Mouse (Mus musculus): ENCODE data around the gene Ccdc34. TPM values are rescaled to one million over a fixed set of nuclear protein-coding genes. Genes with fewer than 3 reads are reported as not detected.

Ccdc34 gene
- polyA plus RNA-seq, 1 experiment from 2014 or later = 66.8 TPM

- Histone ChIP-seq H3K27ac (no peak overlapping the region), H3K9me3 (no peaks in the 10 kb centered on the region), H3K36me3 (replicated peaks) (no peaks in the 10 kb centered on the region), H3K9ac (no peak overlapping the region), H3K4me1 (no peaks in the 10 kb centered on the region), H3K4me3 (replicated peaks) (no peak overlapping the region), H3K4me2 (no peak overlapping the region), H3K27me3 (peaks cover 6% of the 10 kb centered on the region; the same call in 1 of the 2 replicates)
- 90% methylated on average over 3 of the region's 3 CpGs for WGBS
- no peak for ATAC-seq (ENCODE audit: low FRiP score)
Observed at GRCm38 (mm10) chr2:110005596-110006239, 11.9 kb upstream of the Ccdc34 start.

DNA sequence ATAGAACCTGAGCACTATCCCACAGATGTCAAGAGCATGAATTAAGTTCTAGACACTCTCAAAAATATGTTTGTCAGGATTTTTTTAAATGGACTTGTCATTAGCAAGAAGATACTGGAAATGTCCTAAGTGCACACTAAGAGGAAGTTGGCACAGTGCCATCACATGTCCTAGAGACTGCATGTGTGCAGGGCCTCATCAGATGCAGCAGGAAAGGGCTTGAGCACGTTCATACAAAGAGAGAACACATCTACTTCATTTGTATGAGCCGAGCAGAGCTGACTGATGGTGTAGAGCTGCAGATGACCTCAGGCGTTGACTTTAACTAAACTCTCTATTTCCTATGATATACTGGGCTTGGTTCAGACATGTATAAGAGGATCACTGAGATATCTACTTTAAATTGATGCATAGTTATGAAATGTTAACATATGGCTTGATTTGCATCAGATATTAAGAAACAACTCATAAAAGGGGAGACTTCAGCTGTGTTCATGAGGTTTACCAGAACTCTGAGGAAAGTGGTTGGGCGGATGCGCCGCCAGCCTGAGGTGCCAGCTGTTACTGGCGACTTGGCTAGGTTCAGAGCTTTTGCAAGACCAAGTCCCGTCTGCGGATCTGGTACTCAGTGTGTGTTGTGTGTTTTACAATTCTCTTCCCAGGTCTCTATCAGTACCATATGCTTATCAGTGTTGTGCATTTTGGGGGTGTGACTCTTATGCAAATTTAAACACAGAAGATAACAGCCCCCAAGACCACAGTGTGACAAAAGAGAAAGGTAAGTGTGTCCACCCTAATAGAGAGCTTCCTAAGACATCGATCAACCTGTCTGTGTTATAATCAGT is 10.0 kb upstream of the Ccdc34 start:
- Histone ChIP-seq H3K9me3 (no peaks in the 10 kb centered on the region), H3K4me2 (no peak overlapping the region), H3K27ac (no peak overlapping the region), H3K27me3 (no peaks in the 10 kb centered on the region), H3K4me1 (no peaks in the 10 kb centered on the region), H3K9ac (no peak overlapping the region), H3K4me3 (replicated peaks) (no peak overlapping the region), H3K36me3 (replicated peaks) (no peaks in the 10 kb centered on the region; the same call in 1 of the 2 replicates)
- WGBS = 94% methylated on average over 10 of the region's 10 CpGs
- ATAC-seq (ENCODE audit: low FRiP score) = 0 out of 2 replicates have a peak, but pooled peaks have one; percentile 11

DNA sequence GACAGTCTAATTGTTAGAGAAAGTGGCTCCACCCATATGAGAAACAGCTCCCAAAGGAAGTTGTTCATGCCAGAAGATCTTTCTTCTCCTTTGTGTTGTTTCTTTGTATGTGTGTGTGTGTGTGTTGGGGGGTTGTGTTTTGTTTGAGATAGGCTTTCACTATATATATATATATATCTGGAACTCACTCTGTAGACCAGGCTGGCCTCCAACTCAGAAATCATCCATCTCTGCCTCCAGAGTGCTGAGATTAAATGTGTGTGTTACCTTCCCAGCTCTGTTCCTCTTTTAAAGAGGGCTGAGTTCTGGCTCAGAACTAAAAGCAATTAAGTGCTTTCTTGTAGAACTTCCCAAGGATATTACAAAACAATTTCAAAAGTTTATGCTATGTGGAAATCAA is 8.2 kb upstream of the Ccdc34 start:
- no peak for ATAC-seq (ENCODE audit: low FRiP score)
- H3K4me2 ChIP-seq = no peak overlapping the region
- H3K9ac ChIP-seq = no peak overlapping the region
- H3K4me1 ChIP-seq = no peaks in the 10 kb centered on the region
- H3K27ac ChIP-seq = no peak overlapping the region
- H3K36me3 ChIP-seq (replicated peaks) = no peaks in the 10 kb centered on the region; the same call in 1 of the 2 replicates
- H3K27me3 ChIP-seq = no peaks in the 10 kb centered on the region
- H3K9me3 ChIP-seq = no peaks in the 10 kb centered on the region
- no peak overlapping the region for H3K4me3 ChIP-seq (replicated peaks)

DNA sequence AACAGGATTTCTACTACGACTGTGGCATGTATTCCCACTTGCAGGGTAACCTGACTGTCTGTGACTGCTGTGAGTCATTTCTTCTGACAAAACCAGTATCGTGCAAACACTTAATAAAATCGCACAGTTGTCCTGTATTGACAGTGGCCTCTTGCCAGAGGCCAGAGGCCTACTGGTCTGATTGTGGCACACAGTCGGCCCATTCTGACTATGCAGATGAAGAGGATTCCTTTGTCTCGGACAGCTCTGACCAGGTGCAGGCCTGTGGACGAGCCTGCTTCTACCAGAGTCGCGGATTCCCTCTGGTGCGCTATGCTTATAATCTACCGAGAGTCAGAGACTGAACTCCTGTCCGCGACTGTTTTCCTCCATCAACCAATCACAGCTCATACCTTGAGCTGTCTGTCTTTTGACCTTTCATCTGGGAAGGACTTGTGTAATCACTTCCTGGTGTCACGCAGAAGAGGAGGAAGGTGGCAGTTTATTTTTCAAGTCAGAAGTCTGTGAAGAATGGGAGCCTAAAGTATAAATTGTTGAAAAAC is 5.4 kb upstream of the Ccdc34 start:
- 90% methylated on average over 13 of the region's 13 CpGs for WGBS
- H3K9ac ChIP-seq = no peak overlapping the region
- no peak for ATAC-seq (ENCODE audit: low FRiP score)

GRCm38 (mm10) chr2:110017087-110017486 is 530 bp upstream of the Ccdc34 start:
- ATAC-seq (ENCODE audit: low FRiP score) = peak; percentile 18; the same call in 1 of the 2 replicates
- Histone ChIP-seq H3K9ac (peak overlapping the region; percentile 92), H3K27ac (no peak overlapping the region), H3K4me3 (replicated peaks) (peak overlapping the region; percentile 82), H3K9me3 (no peaks in the 10 kb centered on the region), H3K27me3 (no peaks in the 10 kb centered on the region), H3K4me1 (peaks cover 25% of the 10 kb centered on the region), H3K36me3 (replicated peaks) (peaks cover 8% of the 10 kb centered on the region), H3K4me2 (peak overlapping the region; percentile 75)
- 51% methylated on average over 7 of the region's 7 CpGs for WGBS

More for the DNA sequence above, 5.4 kb upstream of the Ccdc34 start:
- Histone ChIP-seq H3K4me3 (replicated peaks) (no peak overlapping the region), H3K27ac (no peak overlapping the region), H3K4me1 (no peaks in the 10 kb centered on the region), H3K4me2 (no peak overlapping the region), H3K36me3 (replicated peaks) (no peaks in the 10 kb centered on the region; the same call in 1 of the 2 replicates), H3K27me3 (no peaks in the 10 kb centered on the region), H3K9me3 (no peaks in the 10 kb centered on the region)

DNA sequence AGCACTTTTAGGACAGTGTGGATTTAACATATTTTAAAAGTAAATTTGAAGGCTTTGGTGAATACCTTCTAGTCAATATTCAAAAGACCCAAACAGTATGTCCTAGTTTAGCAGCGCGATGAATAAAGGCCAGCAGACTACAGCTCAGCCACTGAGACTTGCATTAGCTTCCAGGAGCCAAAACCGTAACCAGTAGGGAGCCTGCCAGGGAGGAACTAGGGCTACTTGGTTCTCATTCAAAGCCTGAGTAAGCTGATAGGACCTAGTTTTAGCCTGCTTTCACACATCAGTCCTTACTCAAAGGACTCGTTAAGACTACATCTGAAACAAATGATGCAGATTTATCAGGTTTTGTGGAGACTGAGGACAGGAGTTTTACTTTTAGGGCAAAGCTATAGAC is 2.0 kb downstream of the Ccdc34 start:
- 77% methylated on average over 4 of the region's 4 CpGs for WGBS
- H3K9ac ChIP-seq = no peak overlapping the region
- H3K36me3 ChIP-seq (replicated peaks) = peaks cover 18% of the 10 kb centered on the region
- ATAC-seq (ENCODE audit: low FRiP score) = no peak
- peaks cover 25% of the 10 kb centered on the region for H3K4me1 ChIP-seq
- no peak overlapping the region for H3K4me3 ChIP-seq (replicated peaks)
- no peaks in the 10 kb centered on the region for H3K27me3 ChIP-seq
- H3K27ac ChIP-seq = no peak overlapping the region
- H3K4me2 ChIP-seq = peak overlapping the region; percentile 75; the same call in 1 of the 2 replicates
- no peaks in the 10 kb centered on the region for H3K9me3 ChIP-seq

DNA sequence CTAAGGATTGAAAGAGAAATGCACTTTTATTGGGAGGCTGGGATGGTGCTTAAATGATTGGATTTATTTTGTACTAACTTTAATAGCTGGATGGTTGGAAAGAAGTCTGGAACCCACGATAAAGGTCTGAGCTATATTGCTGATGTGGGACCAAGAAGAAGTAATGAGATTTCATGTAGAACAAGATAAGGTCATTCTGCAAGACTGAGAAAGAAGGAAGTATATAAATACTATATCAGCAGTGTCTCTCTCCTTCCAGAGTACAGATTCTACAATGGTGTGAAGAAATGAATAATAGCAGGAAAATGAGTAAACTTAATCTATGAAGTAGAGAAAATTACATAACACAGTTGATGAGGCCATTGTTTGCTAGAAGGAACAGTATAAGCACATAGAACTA is 2.8 kb downstream of the Ccdc34 start:
- H3K4me2 ChIP-seq = peak overlapping the region; percentile 75; the same call in 1 of the 2 replicates
- no peak overlapping the region for H3K27ac ChIP-seq
- H3K36me3 ChIP-seq (replicated peaks) = peaks cover 20% of the 10 kb centered on the region
- H3K4me1 ChIP-seq = peaks cover 25% of the 10 kb centered on the region
- 98% methylated on average over 1 of the region's 1 CpGs for whole genome bisulfite sequencing
- no peaks in the 10 kb centered on the region for H3K9me3 ChIP-seq
- no peak overlapping the region for H3K9ac ChIP-seq
- no peak for ATAC-seq (ENCODE audit: low FRiP score)
- no peaks in the 10 kb centered on the region for H3K27me3 ChIP-seq
- no peak overlapping the region for H3K4me3 ChIP-seq (replicated peaks)

GRCm38 (mm10) chr2:110036265-110036664 is 18.6 kb downstream of the Ccdc34 start:
- H3K4me1 ChIP-seq = no peaks in the 10 kb centered on the region
- H3K27me3 ChIP-seq = no peaks in the 10 kb centered on the region
- no peak for ATAC-seq (ENCODE audit: low FRiP score)
- H3K4me2 ChIP-seq = no peak overlapping the region
- H3K36me3 ChIP-seq (replicated peaks) = peaks cover 19% of the 10 kb centered on the region
- 50% methylated on average over 4 of the region's 4 CpGs for WGBS
- no peak overlapping the region for H3K9ac ChIP-seq
- H3K4me3 ChIP-seq (replicated peaks) = no peak overlapping the region
- H3K27ac ChIP-seq = no peak overlapping the region
- no peaks in the 10 kb centered on the region for H3K9me3 ChIP-seq

GRCm38 (mm10) chr2:110036665-110037064 is 19.0 kb downstream of the Ccdc34 start:
- no peak for ATAC-seq (ENCODE audit: low FRiP score)
- H3K4me1 ChIP-seq = no peaks in the 10 kb centered on the region
- no peaks in the 10 kb centered on the region for H3K27me3 ChIP-seq
- peaks cover 19% of the 10 kb centered on the region for H3K36me3 ChIP-seq (replicated peaks)
- WGBS = 85% methylated on average over 4 of the region's 4 CpGs
- H3K27ac ChIP-seq = no peak overlapping the region
- no peak overlapping the region for H3K4me3 ChIP-seq (replicated peaks)
- no peak overlapping the region for H3K9ac ChIP-seq
- H3K9me3 ChIP-seq = no peaks in the 10 kb centered on the region
- H3K4me2 ChIP-seq = no peak overlapping the region

- WGBS = 92% methylated on average over 2 of the region's 2 CpGs
Observed at GRCm38 (mm10) chr2:110037221-110037620, 19.6 kb downstream of the Ccdc34 start.

GRCm38 (mm10) chr2:110038341-110038740 is 20.7 kb downstream of the Ccdc34 start:
- no peak overlapping the region for H3K9ac ChIP-seq
- peaks cover 13% of the 10 kb centered on the region for H3K36me3 ChIP-seq (replicated peaks)
- H3K4me2 ChIP-seq = no peak overlapping the region
- H3K4me1 ChIP-seq = no peaks in the 10 kb centered on the region
- H3K27ac ChIP-seq = no peak overlapping the region
- ATAC-seq (ENCODE audit: low FRiP score) = no peak
- no peaks in the 10 kb centered on the region for H3K9me3 ChIP-seq
- no peaks in the 10 kb centered on the region for H3K27me3 ChIP-seq
- 80% methylated on average over 5 of the region's 5 CpGs for WGBS
- H3K4me3 ChIP-seq (replicated peaks) = no peak overlapping the region

More at GRCm38 (mm10) chr2:110037221-110037620, 19.6 kb downstream of the Ccdc34 start:
- H3K4me2 ChIP-seq = no peak overlapping the region
- peaks cover 19% of the 10 kb centered on the region for H3K36me3 ChIP-seq (replicated peaks)
- H3K27ac ChIP-seq = no peak overlapping the region
- H3K4me1 ChIP-seq = no peaks in the 10 kb centered on the region
- no peak overlapping the region for H3K4me3 ChIP-seq (replicated peaks)
- no peak overlapping the region for H3K9ac ChIP-seq
- ATAC-seq (ENCODE audit: low FRiP score) = no peak
- H3K9me3 ChIP-seq = no peaks in the 10 kb centered on the region
- H3K27me3 ChIP-seq = no peaks in the 10 kb centered on the region

Data from forebrain, embryonic 12.5 days (tissue).